Mouse (Mus musculus): ENCODE results near the gene Cfi. TPM values are rescaled to one million over a fixed set of nuclear protein-coding genes. Genes with fewer than 3 reads are reported as not detected.

Cfi gene
- polyA plus RNA-seq, 1 experiment from 2014 or later = 0.52 TPM

GRCm38 (mm10) chr3:129901271-129901809, 65.7 kb downstream of the Cfi start, which contains the start of gene Casp6:
Gene Casp6, plus strand, starts transcription at chr3:129901425.
- ATAC-seq (ENCODE audit: insufficient number of reproducible peaks, insufficient read depth, low FRiP score, low TSS enrichment) = peak; percentile 92
- Histone ChIP-seq H3K4me3 (peak within 1 kb of the TSS; percentile 61), H3K9me3 (no peaks in the 10 kb centered on the region), H3K27ac (peak within 1 kb of the TSS; percentile 62), H3K9ac (peak within 1 kb of the TSS; percentile 60), H3K4me1 (peaks cover 15% of the 10 kb centered on the region), H3K4me2 (replicated peaks) (peak within 1 kb of the TSS; percentile 79), H3K36me3 (no peaks in the 10 kb centered on the region; the same call in 1 of the 2 replicates), H3K27me3 (no peaks in the 10 kb centered on the region)
- WGBS = 0% methylated on average over 34 of the region's 34 CpGs

DNA sequence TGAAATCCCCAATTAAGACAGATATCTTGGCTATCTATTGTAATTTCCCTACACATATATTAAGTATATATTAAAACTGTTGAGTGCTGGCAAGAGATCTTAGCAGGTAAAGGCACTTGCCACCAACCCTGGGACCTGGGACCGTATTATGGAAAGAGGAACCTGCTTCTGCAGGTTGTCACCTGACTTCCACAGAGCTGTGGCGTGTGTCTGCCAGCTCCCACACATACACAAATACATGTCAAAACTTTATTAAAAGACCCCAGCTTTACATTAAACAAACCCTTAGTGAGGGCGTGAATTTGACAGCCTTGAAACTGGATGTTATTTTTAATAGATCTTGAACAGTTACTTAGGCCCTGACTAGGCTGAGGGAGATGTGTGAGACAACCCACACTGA, 67.7 kb downstream of the Cfi start:
- Histone ChIP-seq H3K36me3 (peaks cover 4% of the 10 kb centered on the region; the same call in 1 of the 2 replicates), H3K4me3 (no peak overlapping the region), H3K27me3 (no peaks in the 10 kb centered on the region), H3K4me1 (peaks cover 15% of the 10 kb centered on the region), H3K4me2 (replicated peaks) (no peak overlapping the region), H3K27ac (no peak overlapping the region), H3K9ac (no peak overlapping the region), H3K9me3 (no peaks in the 10 kb centered on the region)
- ATAC-seq (ENCODE audit: insufficient number of reproducible peaks, insufficient read depth, low FRiP score, low TSS enrichment) = no peak
- WGBS = 89% methylated on average over 3 of the region's 3 CpGs

- Histone ChIP-seq H3K4me2 (replicated peaks) (no peak overlapping the region), H3K27ac (no peak overlapping the region), H3K27me3 (no peaks in the 10 kb centered on the region), H3K4me1 (peaks cover 15% of the 10 kb centered on the region), H3K9ac (no peak overlapping the region), H3K36me3 (peaks cover 9% of the 10 kb centered on the region), H3K4me3 (no peak overlapping the region), H3K9me3 (no peaks in the 10 kb centered on the region)
- no peak for ATAC-seq (ENCODE audit: insufficient number of reproducible peaks, insufficient read depth, low FRiP score, low TSS enrichment)
- 89% methylated on average over 8 of the region's 8 CpGs for WGBS
These were observed 68.2 kb downstream of the Cfi start for GRCm38 (mm10) chr3:129903866-129904265.

- no peak overlapping the region for H3K9ac ChIP-seq
- ATAC-seq (ENCODE audit: insufficient number of reproducible peaks, insufficient read depth, low FRiP score, low TSS enrichment) = no peak
- peaks cover 15% of the 10 kb centered on the region for H3K4me1 ChIP-seq
- peaks cover 16% of the 10 kb centered on the region for H3K36me3 ChIP-seq
- H3K4me2 ChIP-seq (replicated peaks) = no peak overlapping the region
- H3K27ac ChIP-seq = no peak overlapping the region
- no peaks in the 10 kb centered on the region for H3K9me3 ChIP-seq
- WGBS = 87% methylated on average over 7 of the region's 7 CpGs
- no peaks in the 10 kb centered on the region for H3K27me3 ChIP-seq
- H3K4me3 ChIP-seq = no peak overlapping the region
These were observed 68.9 kb downstream of the Cfi start for GRCm38 (mm10) chr3:129904381-129905132.

GRCm38 (mm10) chr3:129912025-129912424, 76.3 kb downstream of the Cfi start:
- no peaks in the 10 kb centered on the region for H3K4me1 ChIP-seq
- H3K27me3 ChIP-seq = no peaks in the 10 kb centered on the region
- H3K9ac ChIP-seq = no peak overlapping the region
- H3K4me3 ChIP-seq = no peak overlapping the region
- 89% methylated on average over 14 of the region's 14 CpGs for WGBS
- H3K27ac ChIP-seq = no peak overlapping the region
- no peaks in the 10 kb centered on the region for H3K9me3 ChIP-seq
- no peak overlapping the region for H3K4me2 ChIP-seq (replicated peaks)
- no peak for ATAC-seq (ENCODE audit: insufficient number of reproducible peaks, insufficient read depth, low FRiP score, low TSS enrichment)
- peaks cover 57% of the 10 kb centered on the region for H3K36me3 ChIP-seq

DNA sequence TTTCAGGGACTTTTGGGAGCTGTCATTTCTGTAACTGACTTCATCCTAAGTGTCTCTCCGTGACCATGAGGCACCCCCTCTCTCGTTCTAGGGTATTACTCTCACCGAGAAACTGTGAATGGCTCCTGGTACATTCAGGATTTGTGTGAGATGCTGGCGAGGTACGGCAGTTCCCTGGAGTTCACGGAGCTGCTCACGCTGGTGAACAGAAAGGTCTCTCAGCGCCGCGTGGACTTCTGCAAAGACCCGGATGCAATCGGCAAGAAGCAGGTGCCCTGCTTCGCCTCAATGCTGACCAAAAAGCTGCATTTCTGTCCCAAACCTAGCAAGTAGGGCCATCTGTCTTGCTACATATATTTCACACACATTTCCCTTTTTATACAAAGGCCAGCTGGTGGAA, 77.6 kb downstream of the Cfi start:
- no peak for ATAC-seq (ENCODE audit: insufficient number of reproducible peaks, insufficient read depth, low FRiP score, low TSS enrichment)
- Histone ChIP-seq H3K36me3 (peaks cover 56% of the 10 kb centered on the region), H3K9me3 (no peaks in the 10 kb centered on the region), H3K4me2 (replicated peaks) (no peak overlapping the region), H3K4me1 (no peaks in the 10 kb centered on the region), H3K27me3 (no peaks in the 10 kb centered on the region), H3K27ac (no peak overlapping the region), H3K9ac (no peak overlapping the region), H3K4me3 (no peak overlapping the region)
- WGBS = 94% methylated on average over 13 of the region's 13 CpGs

GRCm38 (mm10) chr3:129917424-129917823, 81.7 kb downstream of the Cfi start:
- H3K27ac ChIP-seq = no peak overlapping the region
- H3K36me3 ChIP-seq = peaks cover 19% of the 10 kb centered on the region
- H3K4me3 ChIP-seq = no peak overlapping the region
- no peak overlapping the region for H3K9ac ChIP-seq
- H3K27me3 ChIP-seq = no peaks in the 10 kb centered on the region
- 71% methylated on average over 3 of the region's 3 CpGs for WGBS
- H3K9me3 ChIP-seq = no peaks in the 10 kb centered on the region
- H3K4me2 ChIP-seq (replicated peaks) = no peak overlapping the region
- no peak for ATAC-seq (ENCODE audit: insufficient number of reproducible peaks, insufficient read depth, low FRiP score, low TSS enrichment)
- H3K4me1 ChIP-seq = no peaks in the 10 kb centered on the region

GRCm38 (mm10) chr3:129918434-129918833, 82.8 kb downstream of the Cfi start:
- no peaks in the 10 kb centered on the region for H3K27me3 ChIP-seq
- no peak overlapping the region for H3K4me2 ChIP-seq (replicated peaks)
- H3K4me1 ChIP-seq = no peaks in the 10 kb centered on the region
- H3K36me3 ChIP-seq = peaks cover 11% of the 10 kb centered on the region
- no peak overlapping the region for H3K4me3 ChIP-seq
- ATAC-seq (ENCODE audit: insufficient number of reproducible peaks, insufficient read depth, low FRiP score, low TSS enrichment) = no peak
- no peaks in the 10 kb centered on the region for H3K9me3 ChIP-seq
- H3K9ac ChIP-seq = no peak overlapping the region
- H3K27ac ChIP-seq = no peak overlapping the region
- WGBS = 13% methylated on average over 13 of the region's 13 CpGs

DNA sequence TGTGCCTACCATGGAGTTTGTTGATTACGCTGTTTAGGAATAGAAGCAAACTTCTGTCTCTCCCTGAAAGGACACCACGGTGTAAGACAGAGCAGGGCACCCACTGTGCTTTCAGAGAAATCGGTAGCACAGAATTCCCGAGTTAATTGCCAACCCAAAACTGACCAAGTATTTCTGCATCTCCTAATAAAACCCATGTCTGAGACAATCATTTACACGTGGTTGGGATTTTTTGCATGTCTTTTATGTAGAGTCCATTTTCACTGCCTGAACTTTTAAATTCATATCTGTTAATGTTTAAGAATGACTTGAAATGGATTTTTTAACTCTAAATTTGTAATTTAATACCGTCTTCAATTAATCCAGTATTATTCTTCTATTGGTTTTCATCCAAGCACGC, 87.9 kb downstream of the Cfi start:
- Histone ChIP-seq H3K4me2 (replicated peaks) (no peak overlapping the region), H3K36me3 (no peaks in the 10 kb centered on the region), H3K4me3 (no peak overlapping the region), H3K4me1 (no peaks in the 10 kb centered on the region), H3K9ac (no peak overlapping the region), H3K27ac (no peak overlapping the region), H3K27me3 (no peaks in the 10 kb centered on the region), H3K9me3 (no peaks in the 10 kb centered on the region)
- ATAC-seq (ENCODE audit: insufficient number of reproducible peaks, insufficient read depth, low FRiP score, low TSS enrichment) = no peak
- 84% methylated on average over 7 of the region's 7 CpGs for WGBS

Other genes with a start within 250 kb of the Cfi start
- 2.0 and 2.7 TPM in 2 replicates for gene Egf, start 80.6 kb upstream of the Cfi start, polyA plus RNA-seq (2016; fragmentation: Nextera tagmentation; extraction: Ambion mirVana)
- gene Lrit3, start 31.9 kb upstream of the Cfi start, polyA plus RNA-seq (2016; fragmentation: Nextera tagmentation; extraction: Ambion mirVana) = not detected in 2 replicates
- gene Rrh, start 13.3 kb upstream of the Cfi start, polyA plus RNA-seq (2016; fragmentation: Nextera tagmentation; extraction: Ambion mirVana) = 0.32 and 0.35 TPM in 2 replicates
- gene Gar1, start 4.5 kb upstream of the Cfi start, polyA plus RNA-seq (2016; fragmentation: Nextera tagmentation; extraction: Ambion mirVana) = 107 and 111 TPM in 2 replicates
- 25.2 and 26.3 TPM in 2 replicates for gene Pla2g12a, start 42.7 kb downstream of the Cfi start, polyA plus RNA-seq (2016; fragmentation: Nextera tagmentation; extraction: Ambion mirVana)
- gene Casp6, start 65.5 kb downstream of the Cfi start, polyA plus RNA-seq (2016; fragmentation: Nextera tagmentation; extraction: Ambion mirVana) = 96.3 and 102 TPM in 2 replicates
- gene Mcub, start 134.3 kb downstream of the Cfi start, polyA plus RNA-seq (2016; fragmentation: Nextera tagmentation; extraction: Ambion mirVana) = 2.7 and 3.4 TPM in 2 replicates
- 34.3 and 35.6 TPM in 2 replicates for gene Sec24b, start 225.7 kb downstream of the Cfi start, polyA plus RNA-seq (2016; fragmentation: Nextera tagmentation; extraction: Ambion mirVana)

All from embryonic facial prominence, embryonic 12.5 days (tissue).